Mouse (Mus musculus) cerebellum, adult 2 months (tissue): ENCODE measurements around the gene Ccdc142. TPM values are rescaled to one million over a fixed set of nuclear protein-coding genes. Genes with fewer than 3 reads are reported as not detected.

Source experiments
- DNase-seq, 2 experiments: peaks; one replicate each; pipeline ENCODE4 v3.0.0; 2021
- H3K27ac ChIP-seq: fragments of 200-500 bp; 2 replicates; pipeline ENCODE4 v1.5.1; 2012; ENCODE audit warnings: low read length, control low read depth, inconsistent platforms; ENCODE audit not compliant: insufficient read depth
- H3K27me3 ChIP-seq: fragments of 200-500 bp; 2 replicates; pipeline ENCODE4 v1.6.1; 2012; ENCODE audit warnings: inconsistent platforms, mild to moderate bottlenecking, low read length, moderate library complexity; ENCODE audit not compliant: control insufficient read depth, insufficient read depth
- H3K4me1 ChIP-seq: fragments of 200-500 bp; 2 replicates; pipeline ENCODE4 v1.6.1; 2011; ENCODE audit warnings: low read length; ENCODE audit not compliant: control insufficient read depth, insufficient read depth
- H3K4me3 ChIP-seq: fragments of 200-500 bp; replicated peaks from 2 replicates; pipeline ENCODE3; 2011; ENCODE audit warnings: mild to moderate bottlenecking, low read depth, low read length, control low read depth; ENCODE audit not compliant: insufficient read depth
- CTCF ChIP-seq: fragments of 200-500 bp; IDR thresholded peaks from 2 replicates; pipeline ENCODE4 v1.5.1; 2011; ENCODE audit warnings: low read depth, mild to moderate bottlenecking, control low read depth, low read length, moderate library complexity, borderline replicate concordance; ENCODE audit not compliant: insufficient read depth
- POLR2A ChIP-seq: fragments of 200-500 bp; IDR thresholded peaks from 2 replicates; pipeline ENCODE4 v1.6.1; 2011; ENCODE audit warnings: low read length, control low read depth, borderline replicate concordance; ENCODE audit not compliant: insufficient read depth
- WGBS: fragments of 180-500 bp; shearing (Covaris S2); methylation state at CpG from one replicate; pipeline ENCODE4 v1.1.7; 2018; 5-methylcytosine and 5-hydroxymethylcytosine counted together
- polyA plus RNA-seq: library from polyadenylated mRNA; depleted of rRNA; stranded (reverse); fragments of >200 nt; gene quantifications from 2 replicates; pipeline ENCODE4 v1.2.3, GENCODE M21; 2012

Gene Ccdc142
- polyA plus RNA-seq, 1 experiment = 9.1 TPM

- TF ChIP-seq POLR2A = no peak
- TF ChIP-seq CTCF = no peak
- Histone ChIP-seq H3K4me1 (no peaks in the 10 kb centered on the region), H3K27me3 (no peaks in the 10 kb centered on the region; the same call in 1 of the 2 replicates), H3K4me3 (no peak overlapping the region), H3K27ac (no peak overlapping the region)
- no peak for DNase-seq
- 31% methylated on average over 8 of the region's 8 CpGs for WGBS
Measured at GRCm38 (mm10) chr6:83140044-83140443, 38.6 kb downstream of the Ccdc142 start.

DNA sequence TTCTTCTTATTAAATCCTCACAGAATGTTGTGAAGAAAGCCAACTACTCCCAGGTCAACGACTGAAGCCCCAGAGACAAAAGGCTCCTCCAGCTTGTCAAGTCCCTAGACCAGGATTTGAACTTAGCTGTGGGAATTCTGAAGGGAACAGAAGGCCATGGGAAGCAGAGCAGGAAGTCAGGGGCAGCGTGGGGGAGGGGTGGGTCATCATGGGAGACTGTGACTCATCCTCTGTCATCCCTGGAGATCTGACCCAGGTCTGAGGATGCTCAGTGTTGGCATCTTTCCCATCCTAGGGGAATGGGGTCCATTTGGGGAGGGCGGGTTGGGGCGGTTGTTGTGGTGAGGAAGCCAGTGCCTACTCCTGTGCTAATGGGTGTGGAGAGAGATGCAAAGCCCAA is 40.2 kb downstream of the Ccdc142 start:
- H3K27ac ChIP-seq = no peak overlapping the region
- WGBS = 38% methylated on average over 4 of the region's 4 CpGs

DNA sequence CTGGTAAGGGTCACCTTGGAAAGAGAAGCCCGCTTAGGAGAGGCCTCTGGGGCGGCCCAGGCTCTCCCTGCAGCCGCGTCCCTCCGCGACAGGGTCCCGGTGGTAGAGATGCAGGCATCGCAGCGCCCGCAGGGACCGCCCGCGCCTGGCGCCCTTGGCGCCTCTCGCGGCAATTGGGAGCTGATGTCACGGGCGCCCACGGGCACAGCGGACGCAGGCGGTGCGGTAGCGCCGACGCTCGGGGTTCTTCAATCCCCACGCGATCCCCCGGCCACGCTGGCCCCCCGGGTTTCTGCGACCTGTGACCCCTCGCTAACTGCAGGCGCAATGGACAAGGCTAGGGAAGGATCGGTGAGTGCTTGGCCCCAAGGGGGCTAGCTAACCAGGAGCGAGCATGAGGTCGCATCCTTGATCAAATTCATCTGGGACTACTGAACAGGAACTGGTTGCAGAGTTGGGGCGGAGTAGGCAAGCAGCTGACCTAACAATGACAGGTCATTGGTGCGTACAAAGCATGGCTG is 40.9 kb downstream of the Ccdc142 start:
- Histone ChIP-seq H3K4me3 (peak overlapping the region; percentile 28), H3K4me1 (no peaks in the 10 kb centered on the region), H3K27ac (no peak overlapping the region), H3K27me3 (no peaks in the 10 kb centered on the region)
- TF ChIP-seq CTCF (no peak), POLR2A (no peak)
- 6% methylated on average over 41 of the region's 41 CpGs for WGBS
- DNase-seq = peak in 1 of 2 experiments; percentile 48

More for the DNA sequence above, 40.2 kb downstream of the Ccdc142 start:
- no peaks in the 10 kb centered on the region; the same call in 1 of the 2 replicates for H3K27me3 ChIP-seq
- DNase-seq = no peak
- no peaks in the 10 kb centered on the region for H3K4me1 ChIP-seq
- no peak overlapping the region for H3K4me3 ChIP-seq
- TF ChIP-seq POLR2A (no peak), CTCF (no peak)

- WGBS = 65% methylated on average over 11 of the region's 11 CpGs
- no peak for DNase-seq
- Histone ChIP-seq H3K4me1 (no peaks in the 10 kb centered on the region), H3K27me3 (no peaks in the 10 kb centered on the region), H3K4me3 (no peak overlapping the region), H3K27ac (no peak overlapping the region)
- no peak for TF ChIP-seq POLR2A
- no peak for TF ChIP-seq CTCF
Measured at GRCm38 (mm10) chr6:83142886-83143285, 41.5 kb downstream of the Ccdc142 start.

- DNase-seq = no peak
- Histone ChIP-seq H3K4me1 (no peaks in the 10 kb centered on the region), H3K27ac (no peak overlapping the region), H3K4me3 (no peak overlapping the region), H3K27me3 (no peaks in the 10 kb centered on the region)
- TF ChIP-seq CTCF = no peak
- no peak for TF ChIP-seq POLR2A
- 71% methylated on average over 2 of the region's 2 CpGs for WGBS
Measured at GRCm38 (mm10) chr6:83145209-83145608, 43.8 kb downstream of the Ccdc142 start.

GRCm38 (mm10) chr6:83145805-83146204 is 44.4 kb downstream of the Ccdc142 start:
- no peaks in the 10 kb centered on the region for H3K4me1 ChIP-seq
- no peak for DNase-seq
- WGBS = 74% methylated on average over 9 of the region's 9 CpGs
- H3K27me3 ChIP-seq = no peaks in the 10 kb centered on the region
- no peak overlapping the region for H3K4me3 ChIP-seq
- TF ChIP-seq CTCF = no peak
- TF ChIP-seq POLR2A = no peak
- no peak overlapping the region for H3K27ac ChIP-seq

DNA sequence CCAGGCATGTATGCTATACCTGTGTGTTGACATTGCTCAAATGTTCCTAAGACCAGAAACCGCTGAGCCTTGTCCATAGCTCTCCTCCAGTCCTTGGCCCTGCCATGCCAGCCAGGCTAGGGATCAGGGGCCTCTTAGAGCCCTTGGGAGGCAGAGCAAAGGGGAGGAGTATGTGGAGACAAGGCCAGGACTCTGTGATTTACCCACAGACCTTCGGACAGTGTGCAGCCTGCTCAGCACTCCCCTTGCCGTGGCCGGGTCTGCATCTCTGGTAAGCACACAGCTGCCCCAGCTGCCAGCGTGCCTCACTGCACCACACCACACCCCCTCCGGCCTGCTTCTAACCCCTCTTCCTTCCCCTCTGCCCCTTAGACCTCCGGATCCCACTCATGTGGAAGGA is 45.9 kb downstream of the Ccdc142 start:
- Histone ChIP-seq H3K4me3 (no peak overlapping the region), H3K27me3 (no peaks in the 10 kb centered on the region), H3K27ac (no peak overlapping the region), H3K4me1 (no peaks in the 10 kb centered on the region)
- WGBS = 55% methylated on average over 7 of the region's 7 CpGs
- TF ChIP-seq POLR2A (no peak), CTCF (no peak)
- no peak for DNase-seq

DNA sequence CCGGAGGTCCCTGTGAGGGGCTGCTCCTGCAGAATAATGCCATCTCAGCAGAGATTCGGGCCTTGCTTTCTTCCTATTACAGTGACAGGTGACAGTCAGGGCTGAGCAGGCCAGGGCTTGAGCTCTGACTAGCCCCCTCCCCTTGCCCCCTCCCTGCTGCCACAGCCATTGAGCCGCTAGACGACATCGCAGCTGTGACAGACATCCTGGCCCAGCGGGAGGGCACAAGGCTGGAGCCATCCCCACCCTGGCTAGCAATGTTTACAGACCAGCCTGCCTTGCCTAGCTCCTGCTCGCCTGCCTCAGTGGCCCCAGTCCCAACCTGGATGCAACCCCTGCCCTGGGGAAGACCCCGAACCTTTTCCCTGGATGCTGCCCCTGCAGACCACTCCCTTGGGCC is 50.3 kb downstream of the Ccdc142 start:
- no peak for DNase-seq
- H3K4me1 ChIP-seq = no peaks in the 10 kb centered on the region
- H3K27me3 ChIP-seq = no peaks in the 10 kb centered on the region
- 24% methylated on average over 8 of the region's 8 CpGs for WGBS
- no peak overlapping the region for H3K27ac ChIP-seq
- TF ChIP-seq CTCF = no peak
- H3K4me3 ChIP-seq = no peak overlapping the region

DNA sequence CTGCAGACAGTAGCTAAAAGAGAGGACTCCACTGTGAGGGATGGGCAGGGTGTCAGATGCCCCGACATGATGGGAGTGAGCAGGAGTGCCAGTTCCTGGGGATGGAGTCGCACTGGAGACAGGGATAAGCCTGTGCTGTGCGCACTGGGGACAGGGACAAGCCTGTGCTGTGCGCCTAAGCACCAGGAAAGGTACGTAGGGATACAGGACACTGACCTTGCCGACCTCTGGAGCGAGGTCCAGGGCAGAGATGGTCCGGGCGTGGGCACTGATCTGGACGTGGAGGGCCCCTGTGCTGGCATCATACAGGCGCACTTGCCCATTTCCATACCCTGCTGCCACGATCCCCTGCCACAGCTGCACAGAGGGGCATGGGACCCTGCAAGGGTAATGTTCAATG is 51.6 kb downstream of the Ccdc142 start:
- 91% methylated on average over 12 of the region's 12 CpGs for WGBS
- TF ChIP-seq POLR2A = no peak
- no peak for TF ChIP-seq CTCF
- Histone ChIP-seq H3K27me3 (no peaks in the 10 kb centered on the region), H3K4me3 (no peak overlapping the region), H3K27ac (no peak overlapping the region), H3K4me1 (no peaks in the 10 kb centered on the region)
- no peak for DNase-seq
